Mouse (Mus musculus): ENCODE results near the gene Foxl2.

The Foxl2 gene

GRCm38 (mm10) chr9:98955103-98955715 lies at the start of gene Foxl2:
Gene Foxl2, plus strand, starts transcription at chr9:98955288.
- no peak for DNase-seq (ENCODE audit: low spot score in 2 of 2)

- peak in 1 of 2 experiments; percentile 33 for DNase-seq (ENCODE audit: low spot score in 2 of 2)
Observed at GRCm38 (mm10) chr9:98920629-98921523, 34.2 kb upstream of the Foxl2 start.

GRCm38 (mm10) chr9:98923119-98923518 lies 32.0 kb upstream of the Foxl2 start:
- DNase-seq (ENCODE audit: low spot score in 2 of 2), result peak; percentile 3 to 14

DNA sequence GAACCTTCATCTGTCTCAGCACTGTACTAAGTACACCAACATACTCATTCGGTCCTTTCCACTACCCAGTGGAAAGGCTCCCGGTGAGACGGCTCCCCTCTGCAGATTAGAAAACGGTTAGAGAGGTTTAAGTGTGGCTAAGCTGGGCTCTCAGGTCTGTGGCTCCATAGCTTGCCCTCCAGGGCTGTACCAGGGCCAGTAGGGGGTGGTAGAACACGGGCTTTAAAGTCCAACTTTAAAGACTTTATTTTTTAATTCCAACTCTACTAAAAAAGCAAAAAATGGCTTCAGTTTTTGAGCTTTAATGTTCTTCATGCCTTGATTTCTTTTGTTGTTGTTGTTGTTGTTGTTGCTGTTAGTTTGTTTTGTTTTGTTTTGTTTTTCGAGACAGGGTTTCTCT lies 30.9 kb upstream of the Foxl2 start:
- DNase-seq (ENCODE audit: low spot score in 2 of 2), result peak in 1 of 2 experiments; percentile 21

DNA sequence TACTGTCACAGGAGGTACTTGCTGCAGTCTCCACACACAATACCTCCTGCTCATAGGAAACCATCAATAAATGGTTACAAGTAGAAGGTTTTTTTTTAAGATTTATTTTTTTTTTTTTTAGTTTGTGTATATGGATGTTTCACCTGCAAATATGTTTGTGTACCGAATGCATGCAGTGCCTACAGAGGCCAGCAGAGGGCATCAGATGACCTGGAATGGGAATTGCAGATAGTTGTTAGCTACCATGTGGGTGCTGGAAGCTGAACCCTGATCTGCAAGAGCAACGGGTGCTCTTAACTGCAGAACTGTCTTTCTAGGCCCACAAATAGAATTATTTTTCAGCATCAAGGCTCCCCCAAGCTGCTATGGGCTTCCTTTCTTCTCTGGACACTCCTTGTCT lies 25.6 kb upstream of the Foxl2 start:
- peak in 1 of 2 experiments; percentile 54 for DNase-seq (ENCODE audit: low spot score in 2 of 2)

DNA sequence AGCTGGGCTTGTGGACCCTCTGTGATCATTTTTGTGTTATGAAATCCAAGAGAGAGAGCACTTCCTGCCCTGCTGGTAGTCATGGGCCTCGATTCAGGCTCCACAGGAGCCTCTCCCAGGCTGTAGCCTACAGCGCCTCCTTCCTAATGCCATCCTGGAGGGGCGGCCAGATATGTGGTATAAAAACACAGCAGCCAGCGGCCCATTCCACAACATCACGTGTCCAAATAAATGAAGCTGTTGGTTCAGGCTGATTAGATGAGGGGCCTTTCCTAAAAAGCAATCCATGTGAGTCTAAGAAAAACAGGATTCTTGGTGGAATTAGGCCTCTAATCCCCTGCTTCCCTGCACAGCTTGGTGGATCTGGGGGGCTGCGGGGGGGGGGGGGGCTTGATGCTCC lies 22.2 kb upstream of the Foxl2 start:
- peak in 1 of 2 experiments; percentile 46 for DNase-seq (ENCODE audit: low spot score in 2 of 2)

GRCm38 (mm10) chr9:98935190-98935909 lies 19.7 kb upstream of the Foxl2 start:
- DNase-seq (ENCODE audit: low spot score in 2 of 2), result peak in 1 of 2 experiments; percentile 51

- no peak for DNase-seq (ENCODE audit: low spot score in 2 of 2)
Observed at GRCm38 (mm10) chr9:98939290-98939689, 15.8 kb upstream of the Foxl2 start.

DNA sequence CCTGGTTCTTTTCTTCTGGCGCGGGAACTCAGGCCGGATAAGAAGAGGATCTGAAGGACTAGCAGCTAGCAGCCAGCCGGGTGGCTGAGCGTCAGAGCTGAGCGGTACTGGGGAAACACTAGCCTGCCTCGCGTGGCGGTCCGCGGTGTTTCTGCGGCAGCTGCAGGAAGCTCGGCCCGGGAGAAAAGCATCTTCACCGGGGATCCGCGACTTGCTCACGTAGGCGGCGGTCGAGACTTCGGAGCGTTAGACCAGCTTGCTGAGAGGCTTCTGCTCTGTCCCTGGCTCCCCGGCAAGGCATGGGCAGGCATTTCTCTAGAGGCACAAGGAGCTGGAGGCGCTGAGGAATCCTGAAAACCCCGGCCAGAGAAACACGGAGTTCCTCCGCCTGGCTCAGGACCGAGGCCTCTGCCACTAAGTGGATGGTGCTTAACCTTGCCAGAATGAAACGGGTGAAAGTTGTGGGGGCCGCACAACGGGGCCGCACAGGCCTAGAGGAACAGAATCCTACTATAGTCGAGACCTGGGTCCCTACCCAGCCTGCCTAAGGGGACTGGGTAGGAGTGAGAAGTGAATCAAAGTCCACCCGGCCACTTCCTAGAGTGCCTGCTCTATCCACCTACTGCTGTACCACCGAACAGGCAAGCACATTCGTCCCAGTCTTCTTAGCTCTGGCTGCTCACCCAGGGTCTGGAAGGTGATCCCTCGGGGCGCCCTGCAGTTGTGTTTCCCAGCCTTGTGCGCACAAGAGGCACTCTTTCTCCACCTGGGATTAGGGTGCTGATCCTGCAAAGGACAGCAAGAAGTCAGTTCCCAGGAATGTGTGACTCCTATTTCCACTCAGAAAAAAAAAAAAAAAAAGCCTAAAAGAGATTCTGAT lies 2.7 kb upstream of the Foxl2 start:
- no peak for DNase-seq (ENCODE audit: low spot score in 2 of 2)

DNA sequence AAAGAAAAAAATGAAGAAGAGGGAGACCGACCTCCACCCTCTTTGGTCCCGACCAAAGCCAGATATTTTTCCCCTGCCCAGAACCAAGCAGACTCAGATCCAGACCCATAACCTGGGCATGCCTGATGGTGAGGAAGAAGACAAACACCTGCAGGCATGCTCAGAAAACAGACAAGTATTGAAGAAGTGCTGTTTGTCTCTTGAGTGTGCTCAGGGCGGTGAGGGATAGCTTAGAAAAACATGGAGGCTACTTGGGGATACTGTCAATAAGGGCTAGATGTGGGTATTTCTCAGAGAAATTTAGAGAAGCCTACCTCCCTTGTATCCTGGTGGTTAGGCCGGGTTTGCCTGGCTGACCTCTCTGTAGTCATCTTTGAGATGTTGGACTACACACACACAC lies 1.8 kb upstream of the Foxl2 start:
- DNase-seq (ENCODE audit: low spot score in 2 of 2), result no peak

DNA sequence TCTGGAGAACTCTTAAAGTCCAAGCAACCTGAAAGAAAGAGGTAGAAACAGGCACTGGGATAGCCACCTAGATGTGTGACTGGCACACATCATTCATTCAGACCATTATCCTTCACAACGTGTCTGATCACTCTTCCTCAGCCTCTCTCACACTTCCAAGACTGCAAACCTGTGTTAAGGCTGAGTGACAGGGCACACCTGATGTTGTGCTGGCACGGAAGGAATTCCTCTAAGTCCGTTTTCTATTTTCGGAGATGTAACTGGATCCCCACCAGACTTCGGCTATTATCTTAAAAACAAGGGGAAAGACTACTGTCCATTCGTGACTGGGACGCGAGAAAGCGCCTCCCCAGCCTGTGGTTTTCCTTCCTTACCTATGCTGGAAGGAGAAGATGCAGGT lies 1.3 kb upstream of the Foxl2 start:
- DNase-seq (ENCODE audit: low spot score in 2 of 2), result no peak

- no peak for DNase-seq (ENCODE audit: low spot score in 2 of 2)
Observed at GRCm38 (mm10) chr9:98954391-98955102, 541 bp upstream of the Foxl2 start.

GRCm38 (mm10) chr9:98955716-98956224 lies 682 bp downstream of the Foxl2 start:
- DNase-seq (ENCODE audit: low spot score in 2 of 2), result peak in 1 of 2 experiments; percentile 65

DNA sequence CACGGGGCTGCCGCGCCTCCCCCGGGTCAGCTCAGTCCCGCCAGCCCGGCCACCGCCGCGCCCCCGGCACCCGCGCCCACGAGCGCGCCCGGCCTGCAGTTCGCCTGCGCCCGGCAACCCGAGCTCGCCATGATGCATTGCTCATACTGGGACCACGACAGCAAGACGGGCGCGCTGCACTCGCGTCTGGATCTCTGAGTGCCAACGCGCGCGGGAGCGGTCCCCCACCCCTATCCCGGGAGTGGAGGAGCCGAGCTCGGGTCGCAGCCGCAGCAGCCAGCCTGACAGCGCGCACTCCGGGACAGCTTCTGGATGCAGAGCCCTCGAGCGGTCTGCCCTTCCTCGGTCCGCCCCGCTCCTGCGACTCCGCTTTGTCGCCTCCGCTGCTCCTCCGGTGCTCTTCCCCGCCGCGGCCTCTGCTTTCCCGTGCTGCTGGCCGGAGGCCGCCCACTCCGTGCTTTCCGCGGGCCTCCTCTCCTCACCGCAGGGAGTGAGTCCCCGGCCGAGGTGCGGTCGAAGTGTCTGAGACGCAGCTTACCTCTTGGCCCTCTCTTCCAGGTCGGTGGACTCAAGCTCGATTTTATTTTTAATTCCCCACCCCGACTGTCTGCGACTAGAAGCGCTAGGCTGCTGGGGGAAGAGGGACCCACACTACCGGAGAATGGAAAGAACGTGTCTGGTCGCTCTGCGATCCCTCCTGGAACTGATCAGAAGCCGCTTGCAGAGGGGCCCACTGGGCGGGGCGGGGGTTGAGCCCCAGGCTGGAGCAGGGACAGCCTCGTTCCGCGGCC lies 1.7 kb downstream of the Foxl2 start:
- DNase-seq (ENCODE audit: low spot score in 2 of 2), result peak in 1 of 2 experiments; percentile 63

GRCm38 (mm10) chr9:98957751-98958351 lies 2.8 kb downstream of the Foxl2 start:
- no peak for DNase-seq (ENCODE audit: low spot score in 2 of 2)

DNA sequence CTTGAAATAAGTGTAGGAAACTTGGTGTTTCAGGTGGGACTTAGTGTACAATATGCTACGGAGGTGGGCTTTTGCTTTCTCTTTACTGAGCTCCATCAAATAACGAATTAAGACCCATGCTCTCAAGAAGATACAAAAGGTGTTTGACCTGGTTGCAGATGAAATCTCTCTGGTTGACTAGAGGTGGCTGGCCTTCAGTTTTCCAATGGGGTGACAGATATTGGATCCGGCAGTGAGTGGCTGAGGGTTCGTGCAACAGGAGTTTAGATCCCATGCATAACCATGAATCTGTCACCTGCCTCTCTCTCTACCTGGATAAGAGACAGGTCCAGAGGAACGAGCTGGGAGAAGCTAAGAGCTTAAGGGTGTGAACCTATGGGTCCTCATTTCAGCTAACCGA lies 3.5 kb downstream of the Foxl2 start:
- no peak for DNase-seq (ENCODE audit: low spot score in 2 of 2)

- DNase-seq (ENCODE audit: low spot score in 2 of 2), result no peak
Observed at GRCm38 (mm10) chr9:98959851-98960250, 4.8 kb downstream of the Foxl2 start.

DNA sequence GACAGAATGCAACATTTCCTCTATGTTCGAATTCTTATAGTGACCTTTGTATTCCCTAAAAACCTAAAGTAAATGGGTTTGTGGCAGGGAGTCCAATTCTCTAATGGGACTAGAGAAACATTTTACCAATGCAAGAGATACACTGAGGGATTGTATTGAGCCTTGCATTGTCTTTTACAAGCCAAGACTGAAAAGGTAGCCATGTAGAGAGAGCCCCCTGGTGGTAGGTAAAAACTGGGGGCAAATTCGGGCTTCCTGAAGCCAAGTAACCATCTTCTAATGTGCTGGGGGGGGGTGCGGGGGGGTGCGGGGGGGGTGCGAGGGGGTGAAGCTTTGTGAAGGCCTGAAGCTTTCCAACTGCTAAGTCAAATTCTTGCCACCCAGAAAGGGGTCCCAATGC lies 5.3 kb downstream of the Foxl2 start:
- DNase-seq (ENCODE audit: low spot score in 2 of 2), result no peak
